Mouse (Mus musculus) heart, embryonic 11.5 days (tissue): ENCODE measurements around the gene Nanos3. TPM values are rescaled to one million over a fixed set of nuclear protein-coding genes. Genes with fewer than 3 reads are reported as not detected.

Experiments
- ATAC-seq: fragments of 200-750 bp; cut with Nextera tagmentation; replicated peaks from 2 replicates; pipeline ENCODE4 v1.8.0; 2017; ENCODE audit warnings: moderate library complexity; ENCODE audit not compliant: insufficient number of reproducible peaks, low FRiP score, low TSS enrichment
- H3K27ac ChIP-seq: fragments of 300-500 bp; sonication (generic); 2 replicates; pipeline ENCODE4 v1.5.1; 2014; ENCODE audit warnings: mild to moderate bottlenecking, low read depth, low read length
- H3K27me3 ChIP-seq: fragments of 300-500 bp; sonication (generic); 2 replicates; pipeline ENCODE4 v1.6.1; 2014; ENCODE audit warnings: mild to moderate bottlenecking, low read length, mixed read lengths; ENCODE audit not compliant: control insufficient read depth, insufficient read depth
- H3K36me3 ChIP-seq: fragments of 300-500 bp; sonication (generic); 2 replicates; pipeline ENCODE4 v1.6.1; 2014; ENCODE audit warnings: mild to moderate bottlenecking, low read length, moderate library complexity, mixed read lengths; ENCODE audit not compliant: control insufficient read depth, insufficient read depth
- H3K4me1 ChIP-seq: fragments of 300-500 bp; sonication (generic); 2 replicates; pipeline ENCODE4 v1.6.1; 2014; ENCODE audit warnings: low read length; ENCODE audit not compliant: control insufficient read depth, insufficient read depth
- H3K4me2 ChIP-seq: fragments of 300-500 bp; sonication (generic); 2 replicates; pipeline ENCODE4 v1.6.1; 2014; ENCODE audit warnings: mild to moderate bottlenecking, moderate library complexity
- H3K4me3 ChIP-seq: fragments of 300-500 bp; sonication (generic); 2 replicates; pipeline ENCODE4 v1.5.1; 2014; ENCODE audit warnings: low read depth, low read length
- H3K9ac ChIP-seq: fragments of 300-500 bp; sonication (generic); 2 replicates; pipeline ENCODE4 v1.6.1; 2014; ENCODE audit warnings: mild to moderate bottlenecking, low read depth, low read length, moderate library complexity
- H3K9me3 ChIP-seq: fragments of 300-500 bp; sonication (generic); replicated peaks from 2 replicates; pipeline ENCODE4 v1.6.1; 2016; ENCODE audit warnings: low read length; ENCODE audit not compliant: control insufficient read depth
- WGBS: fragments of 180-500 bp; shearing (Covaris S2); extraction: QIAGEN DNeasy Blood & Tissue Kit; methylation state at CpG from one replicate; pipeline ENCODE4 v1.1.7; 2014; ENCODE audit not compliant: insufficient replicate concordance; 5-methylcytosine and 5-hydroxymethylcytosine counted together
- polyA plus RNA-seq: library from polyadenylated mRNA; unstranded; fragments of >200 nt; fragmentation: Nextera tagmentation; extraction: Ambion mirVana; gene quantifications from 2 replicates; pipeline ENCODE4 v1.2.1, GENCODE M21; 2014

Gene Nanos3
- polyA plus RNA-seq, 1 experiment from 2014 or later, result 1.4 TPM

GRCm38 (mm10) chr8:84180530-84181190, 4.4 kb downstream of the Nanos3 start:
- peak; percentile 55 for ATAC-seq
- Histone ChIP-seq H3K9me3 (no peaks in the 10 kb centered on the region), H3K27me3 (peaks cover 6% of the 10 kb centered on the region; the same call in 1 of the 2 replicates), H3K4me2 (peak overlapping the region; percentile 63), H3K4me1 (peaks cover 49% of the 10 kb centered on the region), H3K36me3 (0 out of 2 replicates have a peak, but pooled peaks cover 2% of the 10 kb centered on the region), H3K9ac (peak overlapping the region; percentile 67), H3K4me3 (peak overlapping the region; percentile 26), H3K27ac (peak overlapping the region; percentile 72)
- 2% methylated on average over 16 of the region's 16 CpGs for WGBS

GRCm38 (mm10) chr8:84179946-84180345, 5.1 kb downstream of the Nanos3 start:
- Histone ChIP-seq H3K27me3 (peaks cover 4% of the 10 kb centered on the region; the same call in 1 of the 2 replicates), H3K9me3 (no peaks in the 10 kb centered on the region), H3K4me2 (peak overlapping the region; percentile 63), H3K4me1 (peaks cover 49% of the 10 kb centered on the region), H3K36me3 (0 out of 2 replicates have a peak, but pooled peaks cover 2% of the 10 kb centered on the region), H3K9ac (peak overlapping the region; percentile 67), H3K27ac (peak overlapping the region; percentile 72; the same call in 1 of the 2 replicates), H3K4me3 (peak overlapping the region; percentile 26)
- ATAC-seq, result no peak
- WGBS, result 20% methylated on average over 4 of the region's 4 CpGs

GRCm38 (mm10) chr8:84178592-84178991, 6.4 kb downstream of the Nanos3 start:
- WGBS, result 78% methylated on average over 8 of the region's 8 CpGs
- Histone ChIP-seq H3K9ac (no peak overlapping the region), H3K9me3 (no peaks in the 10 kb centered on the region), H3K4me3 (no peak overlapping the region), H3K4me1 (peaks cover 41% of the 10 kb centered on the region), H3K27me3 (no peaks in the 10 kb centered on the region), H3K4me2 (no peak overlapping the region), H3K36me3 (0 out of 2 replicates have a peak, but pooled peaks cover 3% of the 10 kb centered on the region), H3K27ac (no peak overlapping the region)
- ATAC-seq, result no peak

- Histone ChIP-seq H3K27me3 (no peaks in the 10 kb centered on the region), H3K36me3 (0 out of 2 replicates have a peak, but pooled peaks cover 11% of the 10 kb centered on the region), H3K4me2 (no peak overlapping the region), H3K9ac (no peak overlapping the region), H3K9me3 (no peaks in the 10 kb centered on the region), H3K4me1 (peaks cover 35% of the 10 kb centered on the region), H3K27ac (no peak overlapping the region), H3K4me3 (no peak overlapping the region)
- no peak for ATAC-seq
- 82% methylated on average over 3 of the region's 3 CpGs for WGBS
Measured at GRCm38 (mm10) chr8:84177405-84177804, 7.6 kb downstream of the Nanos3 start.

GRCm38 (mm10) chr8:84176560-84176959, 8.5 kb downstream of the Nanos3 start:
- no peaks in the 10 kb centered on the region for H3K9me3 ChIP-seq
- H3K27ac ChIP-seq, result no peak overlapping the region
- H3K4me1 ChIP-seq, result peaks cover 33% of the 10 kb centered on the region
- H3K4me3 ChIP-seq, result no peak overlapping the region
- no peaks in the 10 kb centered on the region for H3K27me3 ChIP-seq
- ATAC-seq, result no peak
- H3K4me2 ChIP-seq, result no peak overlapping the region
- H3K36me3 ChIP-seq, result 0 out of 2 replicates have a peak, but pooled peaks cover 14% of the 10 kb centered on the region
- WGBS, result 37% methylated on average over 3 of the region's 3 CpGs
- no peak overlapping the region for H3K9ac ChIP-seq

GRCm38 (mm10) chr8:84173861-84174260, 11.2 kb downstream of the Nanos3 start:
- Histone ChIP-seq H3K27me3 (no peaks in the 10 kb centered on the region), H3K27ac (no peak overlapping the region), H3K9me3 (no peaks in the 10 kb centered on the region), H3K9ac (no peak overlapping the region), H3K4me2 (no peak overlapping the region), H3K4me1 (peaks cover 8% of the 10 kb centered on the region; the same call in 1 of the 2 replicates), H3K36me3 (peaks cover 14% of the 10 kb centered on the region; the same call in 1 of the 2 replicates), H3K4me3 (no peak overlapping the region)
- ATAC-seq, result no peak
- 74% methylated on average over 6 of the region's 6 CpGs for WGBS

- Histone ChIP-seq H3K4me1 (peaks cover 21% of the 10 kb centered on the region), H3K9ac (no peak overlapping the region), H3K9me3 (no peaks in the 10 kb centered on the region), H3K4me2 (no peak overlapping the region), H3K27ac (no peak overlapping the region), H3K4me3 (no peak overlapping the region), H3K36me3 (peaks cover 12% of the 10 kb centered on the region; the same call in 1 of the 2 replicates), H3K27me3 (no peaks in the 10 kb centered on the region)
- ATAC-seq, result no peak
- 82% methylated on average over 5 of the region's 5 CpGs for WGBS
Measured at GRCm38 (mm10) chr8:84170096-84170495, 14.9 kb downstream of the Nanos3 start.

- no peak for ATAC-seq
- WGBS, result 74% methylated on average over 2 of the region's 2 CpGs
- Histone ChIP-seq H3K9ac (peak overlapping the region; percentile 28; the same call in 1 of the 2 replicates), H3K27ac (no peak overlapping the region), H3K36me3 (peaks cover 5% of the 10 kb centered on the region; the same call in 1 of the 2 replicates), H3K27me3 (no peaks in the 10 kb centered on the region), H3K9me3 (no peaks in the 10 kb centered on the region), H3K4me3 (no peak overlapping the region), H3K4me2 (no peak overlapping the region), H3K4me1 (peaks cover 21% of the 10 kb centered on the region)
Measured at GRCm38 (mm10) chr8:84167696-84168095, 17.3 kb downstream of the Nanos3 start.
